Mouse (Mus musculus) megakaryocyte, embryonic 14.5 days (primary cell): ENCODE results near the gene Deup1. TPM values are rescaled to one million over a fixed set of nuclear protein-coding genes. Genes with fewer than 3 reads are reported as not detected.
"Not testable (repeated sequence)": the region's sequence is repeated elsewhere in the genome, so short reads cannot be mapped to it uniquely, and the experiment has no call there.

Experiments used
- H3K27me3 ChIP-seq: replicated peaks from 2 replicates; pipeline ENCODE3; 2012; ENCODE audit warnings: inconsistent platforms
- H3K36me3 ChIP-seq: replicated peaks from 2 replicates; pipeline ENCODE3; 2012; ENCODE audit warnings: low read length, inconsistent platforms, mixed read lengths
- H3K4me1 ChIP-seq: 2 replicates; pipeline ENCODE4 v1.6.1; 2012; ENCODE audit warnings: inconsistent platforms
- H3K4me3 ChIP-seq: replicated peaks from 2 replicates; pipeline ENCODE3; 2012; ENCODE audit warnings: moderate library complexity, mild to moderate bottlenecking, inconsistent platforms
- H3K9me3 ChIP-seq: 2 replicates; pipeline ENCODE4 v1.6.1; 2012; ENCODE audit warnings: inconsistent platforms
- FLI1 ChIP-seq: IDR thresholded peaks from 2 replicates; pipeline ENCODE4 v1.6.1; 2012; ENCODE audit warnings: low read length, inconsistent platforms, mixed read lengths
- GATA1 ChIP-seq: IDR thresholded peaks from 3 replicates; pipeline ENCODE4 v1.6.1; 2012; ENCODE audit warnings: mixed read lengths, low read length, inconsistent platforms, borderline replicate concordance
- polyA plus RNA-seq: library from polyadenylated mRNA; stranded (reverse); fragments of >175 nt; gene quantifications from 2 replicates; pipeline ENCODE4 v1.2.3, GENCODE M21; 2012; ENCODE audit warnings: low replicate concordance; ENCODE audit not compliant: insufficient read depth

The Deup1 gene
- polyA plus RNA-seq, 1 experiment: not detected

GRCm38 (mm10) chr9:15562353-15562752, 65.4 kb downstream of the Deup1 start:
- TF ChIP-seq GATA1 (no peak), FLI1 (no peak)
- Histone ChIP-seq H3K4me3 (no peak overlapping the region), H3K36me3 (no peaks in the 10 kb centered on the region), H3K27me3 (peaks cover 2% of the 10 kb centered on the region), H3K9me3 (peaks cover 17% of the 10 kb centered on the region), H3K4me1 (no peaks in the 10 kb centered on the region)

GRCm38 (mm10) chr9:15560451-15560850, 67.3 kb downstream of the Deup1 start:
- no peak overlapping the region for H3K4me3 ChIP-seq
- peaks cover 17% of the 10 kb centered on the region for H3K9me3 ChIP-seq
- TF ChIP-seq FLI1: no peak
- TF ChIP-seq GATA1: no peak
- no peaks in the 10 kb centered on the region for H3K36me3 ChIP-seq
- H3K27me3 ChIP-seq: peaks cover 2% of the 10 kb centered on the region
- H3K4me1 ChIP-seq: no peaks in the 10 kb centered on the region

GRCm38 (mm10) chr9:15553322-15553721, 74.4 kb downstream of the Deup1 start:
- Histone ChIP-seq H3K27me3 (no peaks in the 10 kb centered on the region), H3K4me1 (0 out of 2 replicates have a peak, but pooled peaks cover 3% of the 10 kb centered on the region), H3K36me3 (no peaks in the 10 kb centered on the region), H3K9me3 (no peaks in the 10 kb centered on the region), H3K4me3 (no peak overlapping the region)
- TF ChIP-seq FLI1 (no peak), GATA1 (no peak)

- Histone ChIP-seq H3K4me1 (0 out of 2 replicates have a peak, but pooled peaks cover 3% of the 10 kb centered on the region), H3K9me3 (no peaks in the 10 kb centered on the region), H3K4me3 (no peak overlapping the region), H3K27me3 (no peaks in the 10 kb centered on the region), H3K36me3 (no peaks in the 10 kb centered on the region)
- TF ChIP-seq GATA1 (no peak), FLI1 (no peak)
Measured at GRCm38 (mm10) chr9:15551933-15552851, 75.5 kb downstream of the Deup1 start.

GRCm38 (mm10) chr9:15551073-15551472, 76.7 kb downstream of the Deup1 start:
- H3K4me1 ChIP-seq, H3K36me3 ChIP-seq, H3K9me3 ChIP-seq, H3K4me3 ChIP-seq, H3K27me3 ChIP-seq: not testable (repeated sequence)

- no peaks in the 10 kb centered on the region for H3K27me3 ChIP-seq
- 0 out of 2 replicates have a peak, but pooled peaks cover 3% of the 10 kb centered on the region for H3K4me1 ChIP-seq
- H3K4me3 ChIP-seq: no peak overlapping the region
- H3K9me3 ChIP-seq: no peaks in the 10 kb centered on the region
- no peaks in the 10 kb centered on the region for H3K36me3 ChIP-seq
- TF ChIP-seq FLI1 (no peak), GATA1 (no peak)
Measured at GRCm38 (mm10) chr9:15550461-15550961, 77.2 kb downstream of the Deup1 start.

GRCm38 (mm10) chr9:15541735-15542354, 85.9 kb downstream of the Deup1 start:
- Histone ChIP-seq H3K4me3 (peak overlapping the region; percentile 44), H3K4me1 (peaks cover 40% of the 10 kb centered on the region), H3K36me3 (peaks cover 3% of the 10 kb centered on the region), H3K9me3 (no peaks in the 10 kb centered on the region), H3K27me3 (no peaks in the 10 kb centered on the region)
- TF ChIP-seq FLI1 (no peak), GATA1 (no peak)

- H3K4me1 ChIP-seq: peaks cover 37% of the 10 kb centered on the region
- TF ChIP-seq FLI1: no peak
- TF ChIP-seq GATA1: no peak
Measured at GRCm38 (mm10) chr9:15538979-15539533, 88.7 kb downstream of the Deup1 start.

GRCm38 (mm10) chr9:15537455-15538048, 90.2 kb downstream of the Deup1 start:
- peaks cover 42% of the 10 kb centered on the region for H3K4me1 ChIP-seq
- TF ChIP-seq FLI1: no peak
- TF ChIP-seq GATA1: no peak
- H3K9me3 ChIP-seq: no peaks in the 10 kb centered on the region
- H3K36me3 ChIP-seq: no peaks in the 10 kb centered on the region
- H3K27me3 ChIP-seq: no peaks in the 10 kb centered on the region
- H3K4me3 ChIP-seq: no peak overlapping the region

More at GRCm38 (mm10) chr9:15538979-15539533, 88.7 kb downstream of the Deup1 start:
- Histone ChIP-seq H3K4me3 (no peak overlapping the region), H3K9me3 (no peaks in the 10 kb centered on the region), H3K36me3 (no peaks in the 10 kb centered on the region), H3K27me3 (no peaks in the 10 kb centered on the region)
